Mouse (Mus musculus): ENCODE data around the gene Camk2n2. TPM values are rescaled to one million over a fixed set of nuclear protein-coding genes. Genes with fewer than 3 reads are reported as not detected.

Gene Camk2n2
- polyA plus RNA-seq, 1 experiment from 2014 or later, result 35.8 TPM

DNA sequence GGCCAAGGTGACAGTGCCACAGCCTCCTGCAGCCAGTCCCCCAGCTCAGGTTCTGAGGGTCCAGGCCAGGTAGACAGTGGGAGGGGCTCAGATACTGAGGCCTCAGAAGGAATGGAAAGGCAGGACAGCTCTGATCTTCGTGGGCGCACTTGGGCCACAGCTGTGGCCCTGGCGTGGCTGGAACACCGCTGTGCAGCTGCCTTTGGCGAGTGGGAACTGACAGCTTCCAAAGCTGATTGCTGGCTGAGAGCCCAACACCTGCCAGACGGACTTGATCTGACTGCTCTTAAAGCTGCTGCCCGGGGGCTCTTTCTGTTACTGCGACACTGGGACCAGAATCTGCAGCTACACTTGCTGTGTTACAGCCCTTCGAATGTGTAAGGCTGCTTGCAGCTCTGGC, 16.4 kb downstream of the Camk2n2 start:
- ATAC-seq (replicated peaks), result peak; percentile 13; the same call in 1 of the 2 replicates
- WGBS, result 60% methylated on average over 9 of the region's 9 CpGs

DNA sequence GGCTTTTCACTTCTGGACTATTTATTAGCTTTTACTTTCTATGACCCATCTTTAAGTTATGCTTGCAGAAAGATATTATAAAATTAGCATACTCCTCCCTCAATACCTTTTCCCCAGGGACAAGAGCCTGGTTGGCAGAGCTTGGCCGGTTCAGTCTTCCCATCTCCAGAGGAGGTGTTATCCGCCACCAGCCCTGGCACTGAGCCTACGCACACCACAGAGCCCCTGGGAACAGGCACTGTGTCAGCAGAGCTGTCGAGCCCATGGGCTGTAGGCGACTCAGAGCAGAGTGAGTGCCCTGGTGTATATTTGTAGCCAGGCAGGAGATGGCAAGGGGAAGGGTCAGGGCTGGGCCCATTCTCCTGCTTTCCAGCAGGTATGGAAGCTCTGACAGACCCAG, 20.6 kb downstream of the Camk2n2 start:
- Histone ChIP-seq H3K4me2 (no peak overlapping the region), H3K4me1 (0 out of 2 replicates have a peak, but pooled peaks cover 7% of the 10 kb centered on the region), H3K36me3 (replicated peaks) (peaks cover 11% of the 10 kb centered on the region), H3K9me3 (no peaks in the 10 kb centered on the region), H3K9ac (no peak overlapping the region), H3K4me3 (no peak overlapping the region), H3K27ac (no peak overlapping the region), H3K27me3 (replicated peaks) (no peaks in the 10 kb centered on the region)
- WGBS, result 55% methylated on average over 5 of the region's 5 CpGs
- ATAC-seq (replicated peaks), result 0 out of 2 replicates have a peak, but pooled peaks have one; percentile 8

More for the DNA sequence above, 16.4 kb downstream of the Camk2n2 start:
- Histone ChIP-seq H3K4me2 (no peak overlapping the region), H3K4me1 (peaks cover 20% of the 10 kb centered on the region), H3K36me3 (replicated peaks) (peaks cover 29% of the 10 kb centered on the region), H3K9ac (no peak overlapping the region), H3K9me3 (no peaks in the 10 kb centered on the region), H3K27ac (no peak overlapping the region), H3K27me3 (replicated peaks) (no peaks in the 10 kb centered on the region), H3K4me3 (no peak overlapping the region)

DNA sequence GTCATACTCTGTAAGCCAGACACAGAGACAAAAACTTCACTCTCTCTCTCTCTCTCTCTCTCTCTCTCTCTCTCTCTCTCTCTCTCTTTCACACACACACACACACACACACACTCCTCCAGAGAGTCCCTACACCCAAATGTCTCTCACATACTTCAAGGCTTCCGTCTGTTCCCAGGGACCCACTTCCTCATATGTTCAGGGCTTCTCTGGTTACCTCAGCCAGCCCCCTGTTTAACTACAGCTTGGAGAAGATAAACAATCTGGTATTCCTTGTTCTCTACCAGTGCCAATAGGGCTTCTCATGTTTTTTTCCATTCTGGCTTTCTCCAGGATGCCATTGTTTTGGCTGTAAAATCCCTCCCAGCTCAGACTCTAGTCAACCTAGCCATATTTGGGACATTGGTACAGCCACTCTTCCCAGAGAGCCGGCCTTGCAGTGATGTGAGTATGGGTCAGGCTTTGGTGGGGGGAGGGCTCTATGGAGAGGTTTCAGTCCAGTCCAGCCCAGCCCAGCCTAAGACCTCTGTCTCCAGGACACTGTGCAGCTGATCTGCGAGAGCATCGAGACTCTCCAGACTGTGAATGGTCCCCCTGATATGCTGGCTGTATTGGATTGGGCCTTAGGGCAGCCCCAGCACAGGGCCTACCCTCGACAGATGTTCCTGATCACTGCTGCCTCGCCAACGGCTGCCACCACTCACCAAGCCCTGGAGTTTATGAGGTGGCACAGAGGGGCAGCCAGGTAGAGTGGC, 24.2 kb downstream of the Camk2n2 start:
- no peaks in the 10 kb centered on the region for H3K36me3 ChIP-seq (replicated peaks)
- ATAC-seq (replicated peaks), result no peak
- H3K4me2 ChIP-seq, result no peak overlapping the region
- no peak overlapping the region for H3K4me3 ChIP-seq
- H3K27me3 ChIP-seq (replicated peaks), result peaks cover 21% of the 10 kb centered on the region
- H3K4me1 ChIP-seq, result no peaks in the 10 kb centered on the region
- no peaks in the 10 kb centered on the region for H3K9me3 ChIP-seq
- WGBS, result 79% methylated on average over 7 of the region's 7 CpGs
- H3K27ac ChIP-seq, result no peak overlapping the region
- no peak overlapping the region for H3K9ac ChIP-seq

DNA sequence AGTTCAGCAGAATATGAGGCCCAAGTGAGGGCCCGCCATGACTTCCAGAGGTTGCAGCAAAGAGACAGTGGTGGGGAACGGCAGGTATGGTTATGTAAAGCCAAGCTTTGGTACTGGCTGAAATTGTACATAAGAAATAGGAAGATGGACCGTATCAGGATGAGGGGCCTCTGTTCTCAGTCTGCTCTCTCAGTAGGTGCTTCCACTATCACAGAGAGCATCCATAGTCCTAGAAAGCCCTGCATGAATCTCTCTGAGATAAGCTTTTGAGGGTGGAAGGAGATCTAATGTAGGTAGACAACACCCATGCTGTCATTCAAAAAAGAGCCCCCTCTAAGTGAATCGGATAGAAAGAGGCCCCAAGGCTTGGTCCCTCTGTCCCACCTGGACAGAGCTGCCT, 25.4 kb downstream of the Camk2n2 start:
- ATAC-seq (replicated peaks), result no peak
- Histone ChIP-seq H3K4me1 (peaks cover 6% of the 10 kb centered on the region), H3K27me3 (replicated peaks) (peaks cover 33% of the 10 kb centered on the region), H3K4me2 (no peak overlapping the region), H3K4me3 (no peak overlapping the region), H3K9me3 (no peaks in the 10 kb centered on the region), H3K9ac (no peak overlapping the region), H3K27ac (no peak overlapping the region), H3K36me3 (replicated peaks) (no peaks in the 10 kb centered on the region)
- 91% methylated on average over 4 of the region's 4 CpGs for WGBS

DNA sequence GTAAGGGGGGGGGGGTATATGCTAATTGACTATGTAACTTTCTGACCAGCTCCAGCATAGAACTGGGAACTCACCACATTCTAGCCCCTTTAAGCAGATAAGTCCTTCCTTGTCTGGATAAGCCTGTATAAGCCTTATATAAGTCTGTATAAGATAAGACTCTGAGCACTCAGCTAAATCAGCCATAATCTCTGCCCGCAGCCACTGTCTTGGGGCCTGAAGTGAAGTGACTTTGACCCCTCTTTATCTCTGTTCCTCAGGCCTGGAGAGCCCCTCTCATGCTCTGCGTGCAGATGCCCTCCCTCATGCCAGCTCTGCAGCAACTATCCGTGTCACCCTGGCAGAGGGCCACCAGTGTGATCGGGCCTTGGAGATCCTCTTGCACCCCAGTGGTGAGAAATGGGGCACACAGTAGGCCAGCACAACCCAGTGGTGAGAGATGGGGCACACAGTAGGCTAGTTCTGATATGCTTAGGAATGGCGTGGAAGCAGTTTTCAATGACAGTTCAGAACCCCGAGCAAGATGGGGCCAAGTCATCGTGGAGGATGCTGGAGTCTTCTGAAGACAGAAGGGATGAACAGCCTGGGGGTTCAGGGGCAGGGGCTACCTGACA, 25.9 kb downstream of the Camk2n2 start:
- 84% methylated on average over 7 of the region's 7 CpGs for WGBS
- Histone ChIP-seq H3K9ac (no peak overlapping the region), H3K27ac (no peak overlapping the region), H3K4me3 (no peak overlapping the region), H3K36me3 (replicated peaks) (no peaks in the 10 kb centered on the region), H3K4me1 (peaks cover 11% of the 10 kb centered on the region), H3K9me3 (no peaks in the 10 kb centered on the region), H3K4me2 (no peak overlapping the region), H3K27me3 (replicated peaks) (peaks cover 38% of the 10 kb centered on the region)
- no peak for ATAC-seq (replicated peaks)

DNA sequence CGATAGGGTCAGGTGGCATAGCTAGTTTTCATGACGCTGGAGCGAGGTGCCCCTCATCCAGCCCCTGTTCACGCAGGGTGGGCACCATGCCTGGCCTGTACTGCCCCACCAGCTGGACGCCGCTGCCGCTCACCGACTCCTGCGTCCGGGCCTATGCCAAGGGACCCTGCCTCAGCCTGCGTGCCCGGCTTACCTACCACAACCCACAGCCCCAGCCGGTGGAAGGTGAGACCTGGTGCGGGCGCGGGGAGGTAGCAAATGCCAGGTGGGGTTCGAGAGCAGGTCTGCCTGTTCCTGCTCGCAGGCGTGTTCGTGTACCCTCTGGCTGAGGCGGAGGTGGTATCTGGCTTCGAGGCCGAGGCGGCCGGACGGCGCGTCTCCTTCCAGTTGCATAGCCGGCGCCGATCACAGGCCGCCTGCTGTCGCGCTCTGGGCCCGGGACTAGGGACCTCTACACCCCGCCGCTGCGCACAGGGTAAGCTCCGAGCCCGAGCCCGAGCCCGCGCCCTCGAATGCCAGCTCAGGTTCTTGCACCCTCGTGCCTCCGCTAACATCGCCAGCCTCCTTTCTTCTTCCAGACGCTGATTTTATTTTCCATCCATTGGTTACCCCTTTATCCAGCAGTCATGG, 29.9 kb downstream of the Camk2n2 start:
- no peaks in the 10 kb centered on the region for H3K36me3 ChIP-seq (replicated peaks)
- no peak overlapping the region for H3K27ac ChIP-seq
- 5% methylated on average over 48 of the region's 48 CpGs for WGBS
- H3K4me3 ChIP-seq, result peak overlapping the region; percentile 53
- peaks cover 41% of the 10 kb centered on the region for H3K27me3 ChIP-seq (replicated peaks)
- H3K4me2 ChIP-seq, result peak overlapping the region; percentile 75
- no peaks in the 10 kb centered on the region for H3K9me3 ChIP-seq
- H3K4me1 ChIP-seq, result peaks cover 21% of the 10 kb centered on the region
- H3K9ac ChIP-seq, result peak overlapping the region; percentile 58; the same call in 1 of the 2 replicates
- no peak; the same call in 1 of the 2 replicates for ATAC-seq (replicated peaks)

DNA sequence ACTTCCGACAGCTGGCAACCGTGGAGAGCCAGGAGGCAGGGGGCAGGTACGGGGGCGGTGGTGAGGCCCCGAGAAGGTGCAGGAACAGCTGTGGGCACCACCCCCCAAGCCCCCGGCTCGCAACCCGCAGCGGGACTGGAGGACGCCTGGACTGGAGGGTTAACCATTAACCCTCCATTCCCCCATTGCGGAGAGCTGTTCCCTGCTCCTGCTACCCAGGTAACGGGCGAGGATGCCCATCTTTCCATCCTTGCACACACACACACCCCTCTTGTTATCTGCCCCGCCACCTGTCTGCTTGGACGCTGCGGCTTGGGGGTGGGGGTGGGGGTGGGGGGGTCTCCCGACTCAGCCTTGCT, 30.4 kb downstream of the Camk2n2 start:
- Histone ChIP-seq H3K9me3 (no peaks in the 10 kb centered on the region), H3K27ac (peak overlapping the region; percentile 51; the same call in 1 of the 2 replicates), H3K4me3 (peak overlapping the region; percentile 53), H3K4me2 (peak overlapping the region; percentile 75), H3K36me3 (replicated peaks) (no peaks in the 10 kb centered on the region), H3K27me3 (replicated peaks) (peaks cover 41% of the 10 kb centered on the region), H3K9ac (peak overlapping the region; percentile 58), H3K4me1 (peaks cover 21% of the 10 kb centered on the region)
- WGBS, result 4% methylated on average over 17 of the region's 17 CpGs
- ATAC-seq (replicated peaks), result peak; percentile 12

DNA sequence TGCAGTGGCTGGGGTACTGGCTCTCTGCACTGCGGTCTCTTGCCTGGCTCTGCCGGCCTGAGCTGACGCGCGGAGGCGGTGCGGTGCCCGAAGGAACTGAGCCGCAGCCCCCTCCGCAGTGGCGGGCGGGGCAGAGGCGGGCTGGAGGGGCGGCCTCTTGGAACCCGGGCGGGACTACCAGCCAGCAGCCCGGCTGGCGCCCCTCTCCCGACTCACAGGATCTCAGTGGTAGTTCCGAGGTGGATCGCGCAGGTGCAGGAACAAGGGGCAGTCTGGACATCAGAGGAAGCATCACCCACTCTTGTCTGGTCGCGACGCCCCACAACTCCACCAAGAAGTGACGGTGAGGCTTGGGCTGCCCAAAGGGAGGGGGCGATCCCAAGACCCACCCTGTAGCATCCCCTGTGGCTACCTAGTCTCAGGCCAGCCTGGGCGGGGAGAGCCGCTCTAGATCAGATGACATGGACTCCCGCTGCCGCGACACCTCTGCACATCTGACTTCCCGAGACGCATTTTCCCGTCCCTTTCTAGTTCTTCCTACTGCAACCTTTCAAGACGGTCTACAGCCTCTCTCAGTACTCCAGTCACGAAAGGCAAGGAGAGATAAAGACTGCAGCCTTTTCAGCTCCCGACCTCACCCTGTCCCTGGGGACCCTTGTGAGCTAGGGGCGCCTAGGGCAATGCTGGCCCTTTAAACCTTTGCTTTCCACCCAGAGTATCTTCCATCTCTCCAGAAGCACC, 31.0 kb downstream of the Camk2n2 start:
- Histone ChIP-seq H3K27ac (peak overlapping the region; percentile 51), H3K9ac (peak overlapping the region; percentile 58), H3K4me2 (peak overlapping the region; percentile 75), H3K9me3 (no peaks in the 10 kb centered on the region), H3K36me3 (replicated peaks) (no peaks in the 10 kb centered on the region), H3K4me3 (peak overlapping the region; percentile 53), H3K27me3 (replicated peaks) (peaks cover 41% of the 10 kb centered on the region), H3K4me1 (peaks cover 21% of the 10 kb centered on the region)
- WGBS, result 0% methylated on average over 39 of the region's 39 CpGs
- ATAC-seq (replicated peaks), result peak; percentile 91

DNA sequence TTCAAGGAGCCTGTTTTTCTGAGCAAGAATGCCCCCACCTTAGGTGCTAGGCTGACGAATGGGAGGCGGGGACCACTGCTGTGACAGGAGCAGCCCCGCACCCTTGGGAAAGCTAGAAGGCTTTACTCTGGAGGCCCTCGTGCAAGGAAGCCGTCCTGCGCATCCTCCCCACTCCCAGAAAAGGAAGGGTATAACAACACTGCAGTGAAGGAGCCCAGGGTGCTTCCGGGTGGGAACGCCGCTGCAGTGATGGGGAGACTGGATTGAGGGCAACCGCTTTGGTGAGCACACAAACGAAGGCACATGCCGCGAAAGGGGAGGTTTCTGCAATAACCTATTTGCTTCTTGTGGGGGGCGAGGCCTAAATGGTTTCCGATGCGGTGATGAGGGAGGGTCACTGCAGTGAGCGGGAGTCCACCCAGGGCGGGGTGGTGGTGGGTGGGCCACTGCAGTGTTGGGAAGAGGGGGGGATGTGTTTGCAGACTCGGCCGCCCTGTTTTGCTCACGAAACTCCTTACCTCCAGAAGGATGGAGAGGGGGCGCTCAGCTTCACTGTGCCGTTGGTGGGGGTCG, 31.6 kb downstream of the Camk2n2 start, which contains the start of gene Vwa5b2:
TSS of gene Vwa5b2 (plus strand) at position 106 of the 573 bp plus-strand sequence.
- Histone ChIP-seq H3K4me1 (peaks cover 21% of the 10 kb centered on the region), H3K4me3 (peak within 1 kb of the TSS; percentile 53), H3K36me3 (replicated peaks) (no peaks in the 10 kb centered on the region), H3K9ac (peak within 1 kb of the TSS; percentile 58), H3K9me3 (no peaks in the 10 kb centered on the region), H3K27ac (peak within 1 kb of the TSS; percentile 51), H3K4me2 (peak within 1 kb of the TSS; percentile 75), H3K27me3 (replicated peaks) (peaks cover 41% of the 10 kb centered on the region)
- peak; percentile 87 for ATAC-seq (replicated peaks)
- WGBS, result 1% methylated on average over 24 of the region's 24 CpGs
